In the genomic region with DNA sequence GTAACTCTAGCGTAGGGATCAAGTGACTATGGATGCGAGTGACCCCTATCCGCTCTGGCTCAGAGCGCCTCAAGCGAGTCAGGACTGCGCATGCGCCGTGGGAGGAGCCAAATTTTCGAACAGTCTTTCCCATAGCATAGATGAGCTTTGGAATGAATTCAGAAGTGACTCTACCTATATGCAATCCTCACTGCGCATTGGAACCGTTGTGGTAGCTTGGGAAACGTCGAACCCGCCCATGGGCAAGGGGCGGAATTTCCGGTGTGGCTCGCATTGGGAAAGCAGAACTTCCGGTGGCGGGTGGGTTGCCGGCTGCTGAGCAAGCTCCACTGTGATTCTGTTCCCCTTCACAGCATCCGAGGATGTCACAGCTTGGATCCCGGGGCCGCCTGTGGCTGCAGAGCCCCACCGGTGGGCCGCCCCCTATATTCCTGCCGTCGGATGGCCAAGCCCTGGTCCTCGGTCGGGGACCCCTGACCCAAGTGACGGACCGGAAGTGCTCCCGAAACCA, we compare ENCODE assay signal across 8 mouse cellular contexts. TPM values are rescaled to one million over a fixed set of nuclear protein-coding genes. Genes with fewer than 3 reads are reported as not detected.
A peak's percentile ranks its signal among the peaks of the same experiment; 100 is the strongest.
DNase-seq lines count a peak whose midpoint lies in the region; ATAC-seq and TF ChIP-seq lines count a peak whose summit lies in the region.

Gene Pnkp, plus strand, starts transcription at position 98 of the 511 bp plus-strand sequence.

- under 1% methylated on average over 31 of the region's 32 CpGs for WGBS in forebrain, embryonic 14.5 days
- WGBS in neural tube, embryonic 15.5 days: under 1% methylated on average over 32 of the region's 32 CpGs

- H3K4me2 ChIP-seq in forebrain, embryonic 14.5 days (ENCODE audit: low read length): peak within 1 kb of the TSS; percentile 86
- H3K4me2 ChIP-seq in neural tube, embryonic 15.5 days: peak within 1 kb of the TSS; percentile 91

- H3K4me3 ChIP-seq in ES-E14 (ENCODE audit: insufficient read depth in 1 of 2, low read depth in 1 of 2, low read length in 2 of 2, poor library complexity in 1 of 2, severe bottlenecking in 1 of 2): peak within 1 kb of the TSS; percentile 99
- peak within 1 kb of the TSS; percentile 72 for H3K4me3 ChIP-seq in forebrain, embryonic 14.5 days (ENCODE audit: low read depth, low read length)
- peak within 1 kb of the TSS; percentile 81 for H3K4me3 ChIP-seq in neural tube, embryonic 15.5 days (replicated peaks)

- H3K4me1 ChIP-seq in ES-E14 (ENCODE audit: control insufficient read depth in 2 of 2, insufficient read depth in 2 of 2, low read length in 2 of 2, poor library complexity in 1 of 2): peaks cover 7 to 21% of the 10 kb centered on the region in 2 experiments
- H3K4me1 ChIP-seq in forebrain, embryonic 14.5 days (ENCODE audit: control insufficient read depth, insufficient read depth, low read length): peaks cover 26% of the 10 kb centered on the region
- peaks cover 81% of the 10 kb centered on the region for H3K4me1 ChIP-seq in neural tube, embryonic 15.5 days

- peak; percentile 73 for ATAC-seq in forebrain, embryonic 14.5 days
- peak; percentile 64 for ATAC-seq in neural tube, embryonic 15.5 days (ENCODE audit: low FRiP score)

- H3K27me3 ChIP-seq in forebrain, embryonic 14.5 days (replicated peaks; ENCODE audit: control insufficient read depth, insufficient read depth, low read length): no peaks in the 10 kb centered on the region
- no peaks in the 10 kb centered on the region for H3K27me3 ChIP-seq in neural tube, embryonic 15.5 days (replicated peaks)

- DNase-seq in ES-E14 (ENCODE audit: low read depth, low spot score): peak; percentile 89
- peak; percentile 77 for DNase-seq in cerebellum, adult 11 months
- DNase-seq in forebrain, embryonic 14.5 days (ENCODE audit: low spot score): peak; percentile 96
- peak; percentile 83 to 88 for DNase-seq in heart, postnatal 14 days
- DNase-seq in layer of hippocampus, adult 11-12 months (ENCODE audit: low spot score): peak; percentile 94
- DNase-seq in lung, adult 18-20 months: peak; percentile 86 to 89
- DNase-seq in testis, postnatal 14 days (ENCODE audit: low spot score): peak; percentile 80

- in situ Hi-C loops in ES-E14 (cut with MboI; ENCODE audit: low sequenced_read_pairs in 2 of 2, unreplicated experiment in 2 of 2): no loop called here

- intact Hi-C loops in heart, postnatal 14 days (cut with DNase I): no loop called here

- H3K36me3 ChIP-seq in ES-E14 (ENCODE audit: control insufficient read depth, insufficient read depth, low read length, poor library complexity, severe bottlenecking): peaks cover 8% of the 10 kb centered on the region; the same call in 1 of the 2 replicates
- H3K36me3 ChIP-seq in forebrain, embryonic 14.5 days (ENCODE audit: control insufficient read depth, insufficient read depth, low read length): peaks cover 19% of the 10 kb centered on the region
- peaks cover 18% of the 10 kb centered on the region for H3K36me3 ChIP-seq in neural tube, embryonic 15.5 days

- H3K9ac ChIP-seq in ES-E14 (ENCODE audit: insufficient read depth, low read depth, low read length, poor library complexity, severe bottlenecking): peak within 1 kb of the TSS; percentile 96
- peak within 1 kb of the TSS; percentile 84 for H3K9ac ChIP-seq in forebrain, embryonic 14.5 days (ENCODE audit: low read length)
- peak within 1 kb of the TSS; percentile 93 for H3K9ac ChIP-seq in neural tube, embryonic 15.5 days (replicated peaks)

- H3K27ac ChIP-seq in ES-E14 (ENCODE audit: insufficient read depth, low read depth, low read length, poor library complexity, severe bottlenecking): peak within 1 kb of the TSS; percentile 78
- peak within 1 kb of the TSS; percentile 87 for H3K27ac ChIP-seq in forebrain, embryonic 14.5 days (ENCODE audit: low read depth, low read length)
- peak within 1 kb of the TSS; percentile 95 for H3K27ac ChIP-seq in neural tube, embryonic 15.5 days (replicated peaks)

- no peaks in the 10 kb centered on the region for H3K9me3 ChIP-seq in ES-E14 (ENCODE audit: control insufficient read depth, insufficient read depth, low read depth, low read length)
- H3K9me3 ChIP-seq in forebrain, embryonic 14.5 days (replicated peaks; ENCODE audit: control insufficient read depth, low read length): no peaks in the 10 kb centered on the region
- no peaks in the 10 kb centered on the region for H3K9me3 ChIP-seq in neural tube, embryonic 15.5 days (replicated peaks)

TF ChIP-seq in ES-E14, 5 proteins besides CTCF, POLR2A, EP300 and RAD21:
- TF ChIP-seq CHD2 (IDR thresholded peaks at IDR 0.05; ENCODE audit: low read depth, low read length) (no peak), HCFC1 (IDR thresholded peaks at IDR 0.05; ENCODE audit: borderline replicate concordance, insufficient read depth, low read length) (0 out of 2 replicates have a peak, but pooled peaks have one; percentile 23), MAFK (IDR thresholded peaks at IDR 0.05; ENCODE audit: insufficient read depth, low read depth, low read length) (0 out of 2 replicates have a peak, but pooled peaks have one; percentile 4)
TF ChIP-seq in ES-E14: peak in this region for 2.

RNA-seq across cellular contexts. Expression of gene Pnkp, which starts in this region (rescaled TPM):
- total RNA-seq in ES-E14 (2012; rRNA removed): 37.1 and 76.5 TPM in 2 replicates
- 30.0 and 31.7 TPM in 2 replicates for polyA plus RNA-seq in forebrain, embryonic 14.5 days (2014; fragmentation: Nextera tagmentation; extraction: Ambion mirVana)
- 10 to 100 TPM; 17.6 to 18.8 TPM for total RNA-seq in heart, postnatal 14 days (2021)
- 29.2 and 29.6 TPM in 2 replicates for polyA plus RNA-seq in neural tube, embryonic 15.5 days (2015; fragmentation: Nextera tagmentation; extraction: Ambion mirVana)

Comparison
In these comparisons a context has a peak if more than half of its experiments do, and no peak if none do; other contexts are left out.
1. Peak in every context shown above with its lines: DNase-seq, ATAC-seq, H3K4me3 ChIP-seq and H3K27ac ChIP-seq.